Mouse (Mus musculus) liver, embryonic 16.5 days (tissue): Measurements from ENCODE around the gene Cntrl. TPM values are rescaled to one million over a fixed set of nuclear protein-coding genes. Genes with fewer than 3 reads are reported as not detected.

Experiments used
- ATAC-seq: fragments of 200-750 bp; cut with Nextera tagmentation; 2 replicates; pipeline ENCODE4 v1.8.0; 2017; ENCODE audit warnings: low read depth, mild to moderate bottlenecking, moderate number of reproducible peaks, moderate library complexity
- H3K27ac ChIP-seq: fragments of 300-500 bp; sonication (generic); 2 replicates; pipeline ENCODE4 v1.5.1; 2014; ENCODE audit warnings: mild to moderate bottlenecking, low read length
- H3K27me3 ChIP-seq: fragments of 300-500 bp; sonication (generic); 2 replicates; pipeline ENCODE4 v1.6.1; 2014; ENCODE audit warnings: low read depth, low read length, mixed read lengths; ENCODE audit not compliant: control insufficient read depth, insufficient read depth
- H3K36me3 ChIP-seq: fragments of 300-500 bp; sonication (generic); 2 replicates; pipeline ENCODE4 v1.6.1; 2014; ENCODE audit warnings: mild to moderate bottlenecking; ENCODE audit not compliant: control insufficient read depth, insufficient read depth
- H3K4me1 ChIP-seq: fragments of 300-500 bp; sonication (generic); 2 replicates; pipeline ENCODE4 v1.6.1; 2014; ENCODE audit warnings: low read depth, low read length, mixed read lengths; ENCODE audit not compliant: control insufficient read depth
- H3K4me2 ChIP-seq: fragments of 300-500 bp; sonication (generic); 2 replicates; pipeline ENCODE4 v1.6.1; 2014; ENCODE audit warnings: low read depth, low read length, mixed read lengths
- H3K4me3 ChIP-seq: fragments of 300-500 bp; sonication (generic); 2 replicates; pipeline ENCODE4 v1.5.1; 2014; ENCODE audit warnings: low read depth, mild to moderate bottlenecking, low read length
- H3K9ac ChIP-seq: fragments of 300-500 bp; sonication (generic); 2 replicates; pipeline ENCODE4 v1.6.1; 2014; ENCODE audit warnings: low read depth, low read length
- H3K9me3 ChIP-seq: fragments of 300-500 bp; sonication (generic); replicated peaks from 2 replicates; pipeline ENCODE4 v1.6.1; 2016; ENCODE audit warnings: low read length; ENCODE audit not compliant: control insufficient read depth
- WGBS: fragments of 180-500 bp; shearing (Covaris S2); extraction: QIAGEN DNeasy Blood & Tissue Kit; methylation state at CpG from one replicate; pipeline ENCODE4 v1.1.7; 2014; ENCODE audit not compliant: insufficient replicate concordance; 5-methylcytosine and 5-hydroxymethylcytosine counted together
- polyA plus RNA-seq: library from polyadenylated mRNA; unstranded; fragments of >200 nt; fragmentation: Nextera tagmentation; extraction: Ambion mirVana; gene quantifications from 2 replicates; pipeline ENCODE4 v1.2.1, GENCODE M21; 2015

The Cntrl gene
- polyA plus RNA-seq, 1 experiment from 2014 or later, result 7.9 TPM

GRCm38 (mm10) chr2:35070275-35070674 is 39.0 kb upstream of the Cntrl start:
- Histone ChIP-seq H3K36me3 (no peaks in the 10 kb centered on the region), H3K27me3 (no peaks in the 10 kb centered on the region), H3K9ac (no peak overlapping the region), H3K27ac (no peak overlapping the region), H3K9me3 (no peaks in the 10 kb centered on the region), H3K4me1 (no peaks in the 10 kb centered on the region), H3K4me2 (no peak overlapping the region), H3K4me3 (no peak overlapping the region)
- 67% methylated on average over 4 of the region's 4 CpGs for WGBS
- no peak for ATAC-seq

- ATAC-seq, result no peak
- Histone ChIP-seq H3K4me2 (no peak overlapping the region), H3K4me1 (no peaks in the 10 kb centered on the region), H3K27ac (no peak overlapping the region), H3K27me3 (no peaks in the 10 kb centered on the region), H3K36me3 (no peaks in the 10 kb centered on the region), H3K4me3 (no peak overlapping the region), H3K9ac (no peak overlapping the region), H3K9me3 (no peaks in the 10 kb centered on the region)
- 61% methylated on average over 2 of the region's 2 CpGs for WGBS
These were observed 36.7 kb upstream of the Cntrl start for GRCm38 (mm10) chr2:35072547-35072946.

- Histone ChIP-seq H3K9ac (no peak overlapping the region), H3K9me3 (no peaks in the 10 kb centered on the region), H3K27me3 (no peaks in the 10 kb centered on the region), H3K4me1 (no peaks in the 10 kb centered on the region), H3K4me2 (no peak overlapping the region), H3K36me3 (no peaks in the 10 kb centered on the region), H3K4me3 (no peak overlapping the region), H3K27ac (no peak overlapping the region)
- ATAC-seq, result no peak
- 73% methylated on average over 3 of the region's 3 CpGs for WGBS
These were observed 35.0 kb upstream of the Cntrl start for GRCm38 (mm10) chr2:35074328-35074727.

- H3K4me3 ChIP-seq, result no peak overlapping the region
- WGBS, result 60% methylated on average over 6 of the region's 6 CpGs
These were observed 30.1 kb upstream of the Cntrl start for GRCm38 (mm10) chr2:35079166-35079565.

GRCm38 (mm10) chr2:35087418-35087817 is 21.9 kb upstream of the Cntrl start:
- no peaks in the 10 kb centered on the region for H3K36me3 ChIP-seq
- no peak for ATAC-seq
- H3K9me3 ChIP-seq, result no peaks in the 10 kb centered on the region
- 51% methylated on average over 4 of the region's 4 CpGs for WGBS
- no peak overlapping the region for H3K4me3 ChIP-seq
- no peaks in the 10 kb centered on the region for H3K4me1 ChIP-seq
- no peak overlapping the region for H3K9ac ChIP-seq
- H3K27me3 ChIP-seq, result no peaks in the 10 kb centered on the region
- no peak overlapping the region for H3K27ac ChIP-seq
- H3K4me2 ChIP-seq, result no peak overlapping the region

More at GRCm38 (mm10) chr2:35079166-35079565, 30.1 kb upstream of the Cntrl start:
- H3K27ac ChIP-seq, result no peak overlapping the region
- no peak overlapping the region for H3K9ac ChIP-seq
- H3K4me2 ChIP-seq, result no peak overlapping the region
- H3K36me3 ChIP-seq, result no peaks in the 10 kb centered on the region
- H3K27me3 ChIP-seq, result no peaks in the 10 kb centered on the region
- H3K9me3 ChIP-seq, result no peaks in the 10 kb centered on the region
- no peaks in the 10 kb centered on the region for H3K4me1 ChIP-seq
- ATAC-seq, result no peak

- peak; percentile 62 for ATAC-seq
- Histone ChIP-seq H3K4me1 (peaks cover 7% of the 10 kb centered on the region), H3K9ac (no peak overlapping the region), H3K4me2 (no peak overlapping the region), H3K36me3 (no peaks in the 10 kb centered on the region), H3K9me3 (no peaks in the 10 kb centered on the region), H3K27me3 (no peaks in the 10 kb centered on the region), H3K4me3 (peak overlapping the region; percentile 15), H3K27ac (peak overlapping the region; percentile 62)
- 59% methylated on average over 6 of the region's 6 CpGs for WGBS
These were observed 8.8 kb upstream of the Cntrl start for GRCm38 (mm10) chr2:35100529-35100928.

GRCm38 (mm10) chr2:35101443-35101842 is 7.8 kb upstream of the Cntrl start, which contains the start of gene AI182371:
AI182371 (minus strand) TSS chr2:35101543.
- no peak within 1 kb of the TSS for H3K4me2 ChIP-seq
- no peak within 1 kb of the TSS for H3K9ac ChIP-seq
- H3K4me1 ChIP-seq, result peaks cover 7% of the 10 kb centered on the region
- no peaks in the 10 kb centered on the region for H3K27me3 ChIP-seq
- H3K27ac ChIP-seq, result peak within 1 kb of the TSS; percentile 62
- 75% methylated on average over 3 of the region's 3 CpGs for WGBS
- ATAC-seq, result no peak
- H3K36me3 ChIP-seq, result no peaks in the 10 kb centered on the region
- no peaks in the 10 kb centered on the region for H3K9me3 ChIP-seq
- H3K4me3 ChIP-seq, result peak within 1 kb of the TSS; percentile 15

GRCm38 (mm10) chr2:35102777-35103176 is 6.5 kb upstream of the Cntrl start:
- Histone ChIP-seq H3K9me3 (no peaks in the 10 kb centered on the region), H3K9ac (no peak overlapping the region), H3K27ac (peak overlapping the region; percentile 72; the same call in 1 of the 2 replicates)

GRCm38 (mm10) chr2:35103558-35103957 is 5.7 kb upstream of the Cntrl start:
- Histone ChIP-seq H3K4me3 (no peak overlapping the region), H3K27ac (peak overlapping the region; percentile 72), H3K4me2 (peak overlapping the region; percentile 8; the same call in 1 of the 2 replicates), H3K9me3 (no peaks in the 10 kb centered on the region), H3K27me3 (no peaks in the 10 kb centered on the region), H3K36me3 (no peaks in the 10 kb centered on the region), H3K4me1 (peaks cover 9% of the 10 kb centered on the region), H3K9ac (no peak overlapping the region)
- ATAC-seq, result peak; percentile 74
- 59% methylated on average over 5 of the region's 5 CpGs for WGBS

More at GRCm38 (mm10) chr2:35102777-35103176, 6.5 kb upstream of the Cntrl start:
- Histone ChIP-seq H3K4me1 (peaks cover 9% of the 10 kb centered on the region), H3K27me3 (no peaks in the 10 kb centered on the region), H3K4me2 (no peak overlapping the region), H3K4me3 (no peak overlapping the region), H3K36me3 (no peaks in the 10 kb centered on the region)
- no peak for ATAC-seq
